Mouse (Mus musculus): Measurements from ENCODE around the gene Sh2d2a. TPM values are rescaled to one million over a fixed set of nuclear protein-coding genes. Genes with fewer than 3 reads are reported as not detected.

Gene Sh2d2a
- polyA plus RNA-seq, 1 experiment from 2014 or later, result not detected

DNA sequence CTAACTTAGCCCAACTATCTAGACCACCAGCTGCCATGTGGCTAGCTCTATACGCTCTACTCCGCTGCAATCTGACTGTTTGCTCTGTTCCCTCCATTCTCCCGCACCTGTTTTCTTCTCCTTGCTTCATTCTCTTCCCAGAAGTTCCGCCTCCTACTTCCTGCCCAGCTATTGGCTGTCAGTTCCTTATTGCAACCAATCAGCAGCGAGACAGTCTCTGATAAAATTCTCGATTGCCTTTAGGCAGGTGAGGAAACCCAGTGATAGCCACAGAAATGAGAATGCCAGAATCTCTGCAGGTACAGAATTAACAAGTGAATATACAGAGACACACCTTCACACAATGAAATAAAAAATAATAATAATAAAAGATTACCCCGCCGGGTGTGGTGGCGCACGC lies 17.5 kb upstream of the Sh2d2a start:
- Histone ChIP-seq H3K4me2 (no peak overlapping the region), H3K27ac (no peak overlapping the region), H3K4me1 (no peaks in the 10 kb centered on the region), H3K9me3 (no peaks in the 10 kb centered on the region), H3K27me3 (0 out of 2 replicates have a peak, but pooled peaks cover 4% of the 10 kb centered on the region), H3K4me3 (no peak overlapping the region), H3K36me3 (no peaks in the 10 kb centered on the region), H3K9ac (no peak overlapping the region)
- no peak for ATAC-seq (ENCODE audit: insufficient number of reproducible peaks, insufficient read depth, low FRiP score, low TSS enrichment, low read depth)
- 51% methylated on average over 10 of the region's 10 CpGs for WGBS

DNA sequence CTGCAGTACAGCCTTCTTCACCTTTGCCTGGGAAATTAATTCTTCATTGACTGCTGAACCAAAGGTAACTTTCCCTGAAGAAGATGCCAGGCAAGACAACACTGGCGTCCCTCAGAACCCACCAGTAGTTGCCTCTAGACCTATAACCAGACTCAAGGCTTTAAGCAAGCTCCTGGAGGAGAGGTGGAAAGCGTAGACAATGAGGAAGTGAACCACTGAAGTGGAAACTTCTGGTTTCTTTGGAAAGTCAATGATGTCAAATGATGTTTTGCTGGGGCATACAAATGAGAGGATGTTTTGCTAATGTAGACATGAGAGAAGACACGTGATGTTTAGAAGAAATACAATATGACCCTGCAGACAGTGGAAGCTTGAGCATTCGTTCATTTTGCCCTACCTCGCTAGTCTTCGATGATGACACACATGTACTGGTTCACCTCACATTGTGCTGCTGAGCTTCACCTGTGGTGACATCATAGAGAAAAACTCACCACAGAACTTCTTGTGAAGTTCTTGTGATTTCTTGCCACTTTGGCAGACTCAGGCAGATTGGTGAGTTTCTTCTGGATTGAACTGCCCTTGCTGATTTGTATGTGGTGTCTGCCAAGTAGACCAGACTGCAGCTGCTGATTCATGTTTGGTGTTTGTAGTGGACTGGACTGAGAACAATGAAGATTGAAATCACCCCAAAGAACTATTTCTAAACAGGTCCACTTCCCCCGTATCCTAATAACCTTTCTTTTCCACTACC lies 14.3 kb upstream of the Sh2d2a start:
- no peak overlapping the region for H3K4me3 ChIP-seq
- H3K36me3 ChIP-seq, result no peaks in the 10 kb centered on the region
- 0 out of 2 replicates have a peak, but pooled peaks cover 4% of the 10 kb centered on the region for H3K27me3 ChIP-seq
- H3K4me1 ChIP-seq, result no peaks in the 10 kb centered on the region
- H3K4me2 ChIP-seq, result no peak overlapping the region
- H3K9me3 ChIP-seq, result no peaks in the 10 kb centered on the region
- no peak for ATAC-seq (ENCODE audit: insufficient number of reproducible peaks, insufficient read depth, low FRiP score, low TSS enrichment, low read depth)
- H3K9ac ChIP-seq, result no peak overlapping the region
- 84% methylated on average over 7 of the region's 7 CpGs for WGBS
- no peak overlapping the region for H3K27ac ChIP-seq

DNA sequence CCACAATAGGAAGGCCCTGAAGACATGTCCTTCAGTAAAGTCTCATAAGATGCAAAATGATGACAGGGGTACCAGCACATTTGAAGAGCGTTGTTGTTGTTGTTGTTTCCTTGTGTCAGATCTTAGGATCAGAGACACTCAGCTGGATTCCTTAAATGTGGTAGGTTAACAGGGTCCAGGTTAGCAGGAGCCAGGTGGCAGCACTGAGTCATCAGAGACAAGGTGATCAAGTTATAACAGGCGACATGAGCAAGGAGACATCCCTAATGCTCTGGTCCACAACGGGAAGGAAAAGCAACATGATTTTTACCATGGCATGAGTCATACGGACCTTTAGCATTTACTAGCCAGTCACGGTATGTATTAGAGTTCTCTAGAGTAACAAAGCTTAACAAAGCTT lies 13.1 kb upstream of the Sh2d2a start:
- Histone ChIP-seq H3K36me3 (no peaks in the 10 kb centered on the region), H3K4me3 (no peak overlapping the region), H3K9me3 (no peaks in the 10 kb centered on the region), H3K27ac (no peak overlapping the region), H3K4me1 (no peaks in the 10 kb centered on the region), H3K27me3 (0 out of 2 replicates have a peak, but pooled peaks cover 4% of the 10 kb centered on the region), H3K4me2 (no peak overlapping the region), H3K9ac (no peak overlapping the region)
- ATAC-seq (ENCODE audit: insufficient number of reproducible peaks, insufficient read depth, low FRiP score, low TSS enrichment, low read depth), result no peak
- WGBS, result 63% methylated on average over 5 of the region's 5 CpGs

DNA sequence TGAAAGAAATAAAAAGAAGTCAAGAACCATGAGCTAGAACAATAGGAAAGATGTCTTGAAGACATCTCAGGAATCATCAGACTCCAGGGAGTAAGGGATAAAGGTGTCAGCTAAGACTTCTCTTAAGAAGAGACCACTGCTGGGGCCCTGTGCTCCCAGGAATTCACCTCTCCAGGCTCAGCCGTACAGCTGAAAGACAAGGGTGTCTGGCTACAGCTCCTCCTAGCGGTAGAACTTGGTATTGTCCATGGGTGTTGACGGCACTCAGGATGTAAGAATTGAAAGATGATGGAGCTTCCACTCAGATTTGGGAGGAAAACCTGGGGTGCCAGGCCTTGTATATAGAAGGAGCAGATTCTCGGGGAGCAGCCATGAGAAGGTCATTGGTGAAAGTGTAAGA lies 7.9 kb upstream of the Sh2d2a start:
- H3K4me1 ChIP-seq, result no peaks in the 10 kb centered on the region
- ATAC-seq (ENCODE audit: insufficient number of reproducible peaks, insufficient read depth, low FRiP score, low TSS enrichment, low read depth), result no peak
- H3K4me3 ChIP-seq, result no peak overlapping the region
- WGBS, result 3% methylated on average over 4 of the region's 4 CpGs
- no peaks in the 10 kb centered on the region for H3K36me3 ChIP-seq
- no peak overlapping the region for H3K4me2 ChIP-seq
- no peak overlapping the region for H3K27ac ChIP-seq
- H3K9ac ChIP-seq, result no peak overlapping the region
- no peaks in the 10 kb centered on the region for H3K9me3 ChIP-seq
- no peaks in the 10 kb centered on the region; the same call in 1 of the 2 replicates for H3K27me3 ChIP-seq

DNA sequence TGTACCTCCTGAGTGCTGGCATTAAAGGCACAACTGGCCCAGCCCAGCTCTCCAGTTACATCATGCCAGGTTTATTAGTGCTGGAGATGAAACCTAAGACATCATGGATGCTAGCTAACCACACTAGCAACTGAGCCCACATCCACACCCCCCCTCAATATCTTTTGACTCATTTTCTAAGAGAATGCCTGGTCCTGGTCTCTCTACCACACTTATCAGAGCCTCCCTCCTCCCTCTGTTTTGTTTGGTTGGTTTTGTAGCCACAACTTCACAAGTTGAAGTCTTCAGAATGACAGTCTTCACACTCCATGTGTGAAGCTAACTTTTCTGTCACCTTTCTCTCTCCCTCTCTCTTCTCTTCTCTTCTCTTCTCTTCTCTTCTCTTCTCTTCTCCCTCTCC lies 5.7 kb upstream of the Sh2d2a start:
- Histone ChIP-seq H3K36me3 (no peaks in the 10 kb centered on the region), H3K9me3 (no peaks in the 10 kb centered on the region), H3K4me1 (no peaks in the 10 kb centered on the region), H3K9ac (no peak overlapping the region), H3K27me3 (no peaks in the 10 kb centered on the region; the same call in 1 of the 2 replicates), H3K4me3 (no peak overlapping the region), H3K4me2 (no peak overlapping the region), H3K27ac (no peak overlapping the region)
- ATAC-seq (ENCODE audit: insufficient number of reproducible peaks, insufficient read depth, low FRiP score, low TSS enrichment, low read depth), result no peak

DNA sequence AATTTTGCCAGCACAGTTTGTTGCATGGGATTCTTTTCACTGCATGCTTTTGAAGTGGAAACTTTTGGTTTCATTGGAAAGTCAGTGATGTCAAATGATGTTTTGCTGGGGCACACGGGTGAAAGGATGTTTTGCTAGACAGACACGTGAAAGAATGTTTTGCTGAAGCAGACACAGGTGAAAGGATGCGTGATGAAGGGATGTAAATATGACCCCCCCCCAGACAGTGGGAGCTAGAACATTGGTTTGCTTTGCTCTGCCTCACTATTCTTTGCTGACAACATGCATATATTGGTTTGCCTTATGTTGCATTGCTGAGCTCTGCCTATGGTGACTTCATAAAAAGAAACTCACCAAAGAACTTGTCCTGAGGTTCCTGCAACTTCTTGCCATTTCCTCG lies 1.6 kb upstream of the Sh2d2a start:
- no peak overlapping the region for H3K9ac ChIP-seq
- H3K27me3 ChIP-seq, result no peaks in the 10 kb centered on the region
- no peak overlapping the region for H3K27ac ChIP-seq
- 83% methylated on average over 4 of the region's 4 CpGs for WGBS
- H3K36me3 ChIP-seq, result no peaks in the 10 kb centered on the region
- no peaks in the 10 kb centered on the region for H3K9me3 ChIP-seq
- ATAC-seq (ENCODE audit: insufficient number of reproducible peaks, insufficient read depth, low FRiP score, low TSS enrichment, low read depth), result no peak
- no peak overlapping the region for H3K4me3 ChIP-seq
- H3K4me1 ChIP-seq, result no peaks in the 10 kb centered on the region
- no peak overlapping the region for H3K4me2 ChIP-seq

DNA sequence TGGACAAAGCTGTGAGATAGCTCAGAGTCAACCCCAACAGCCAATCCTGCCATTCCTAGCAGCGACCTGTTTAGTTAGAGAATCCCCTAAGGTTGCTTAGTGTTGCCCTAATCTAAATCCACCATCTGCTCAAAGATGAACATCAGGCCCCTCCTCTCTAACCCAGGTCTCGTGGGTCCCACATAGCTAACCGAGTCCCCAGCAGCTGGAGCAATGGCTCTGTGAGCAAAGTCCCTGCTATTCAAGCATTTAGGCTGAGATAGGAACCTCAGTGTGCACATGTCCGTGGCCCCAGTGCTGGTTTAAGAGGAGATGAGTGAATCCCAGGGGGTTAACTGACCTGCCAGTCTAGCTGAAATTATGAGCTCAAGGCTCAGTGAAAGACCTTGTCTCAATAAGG lies 369 bp upstream of the Sh2d2a start:
- 67% methylated on average over 4 of the region's 4 CpGs for WGBS
- no peak overlapping the region for H3K27ac ChIP-seq

DNA sequence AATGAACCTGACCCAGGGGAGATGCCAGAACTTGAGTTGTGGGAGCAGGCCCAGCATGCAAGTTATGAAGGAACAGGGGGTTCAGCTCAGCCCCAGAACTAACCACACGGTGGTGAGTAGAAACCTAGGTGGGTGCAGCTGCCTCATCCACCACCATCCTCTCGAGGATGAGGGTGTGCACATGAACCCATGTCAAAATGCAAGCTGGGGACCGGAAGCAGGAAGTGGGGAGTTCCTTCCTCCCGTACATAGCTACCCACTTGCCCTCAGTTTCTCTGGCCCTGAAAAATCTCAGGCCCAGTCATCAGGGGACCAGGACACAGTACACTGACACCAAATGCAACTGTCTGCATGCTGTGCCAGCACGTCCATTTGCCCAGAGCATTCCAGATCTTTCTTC lies 1.1 kb downstream of the Sh2d2a start:
- no peaks in the 10 kb centered on the region for H3K27me3 ChIP-seq
- no peak overlapping the region for H3K4me2 ChIP-seq
- no peaks in the 10 kb centered on the region for H3K36me3 ChIP-seq
- no peak overlapping the region for H3K27ac ChIP-seq
- ATAC-seq (ENCODE audit: insufficient number of reproducible peaks, insufficient read depth, low FRiP score, low TSS enrichment, low read depth), result no peak
- no peak overlapping the region for H3K4me3 ChIP-seq
- 70% methylated on average over 5 of the region's 5 CpGs for WGBS
- H3K4me1 ChIP-seq, result no peaks in the 10 kb centered on the region
- H3K9me3 ChIP-seq, result no peaks in the 10 kb centered on the region
- H3K9ac ChIP-seq, result no peak overlapping the region

More for the DNA sequence above, 369 bp upstream of the Sh2d2a start:
- no peak for ATAC-seq (ENCODE audit: insufficient number of reproducible peaks, insufficient read depth, low FRiP score, low TSS enrichment, low read depth)
- Histone ChIP-seq H3K4me3 (no peak overlapping the region), H3K9ac (no peak overlapping the region), H3K27me3 (no peaks in the 10 kb centered on the region), H3K9me3 (no peaks in the 10 kb centered on the region), H3K4me1 (no peaks in the 10 kb centered on the region), H3K36me3 (no peaks in the 10 kb centered on the region), H3K4me2 (no peak overlapping the region)

DNA sequence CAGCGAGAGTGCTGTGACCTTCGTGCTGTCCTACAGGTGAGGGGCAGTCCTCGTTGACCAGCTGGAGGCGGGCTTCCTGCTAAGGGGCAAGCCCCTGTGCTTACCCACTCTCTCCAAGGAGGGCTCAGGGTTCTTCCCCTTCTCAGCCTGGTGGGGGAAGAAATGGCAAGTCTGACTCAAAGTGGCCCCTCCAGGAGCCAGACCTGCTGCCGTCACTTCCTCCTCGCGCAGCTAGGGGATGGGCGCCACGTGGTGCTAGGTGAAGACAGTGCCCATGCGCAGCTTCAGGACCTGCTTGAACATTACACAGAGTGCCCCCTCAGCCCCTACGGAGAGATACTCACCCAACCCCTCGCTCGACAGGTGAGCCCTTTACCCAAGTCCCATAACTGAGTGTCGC lies 2.6 kb downstream of the Sh2d2a start:
- no peaks in the 10 kb centered on the region for H3K9me3 ChIP-seq
- no peak overlapping the region for H3K4me2 ChIP-seq
- no peaks in the 10 kb centered on the region for H3K27me3 ChIP-seq
- H3K4me3 ChIP-seq, result no peak overlapping the region
- no peaks in the 10 kb centered on the region for H3K4me1 ChIP-seq
- H3K27ac ChIP-seq, result no peak overlapping the region
- 82% methylated on average over 14 of the region's 14 CpGs for WGBS
- H3K36me3 ChIP-seq, result no peaks in the 10 kb centered on the region
- no peak for ATAC-seq (ENCODE audit: insufficient number of reproducible peaks, insufficient read depth, low FRiP score, low TSS enrichment, low read depth)
- no peak overlapping the region for H3K9ac ChIP-seq

DNA sequence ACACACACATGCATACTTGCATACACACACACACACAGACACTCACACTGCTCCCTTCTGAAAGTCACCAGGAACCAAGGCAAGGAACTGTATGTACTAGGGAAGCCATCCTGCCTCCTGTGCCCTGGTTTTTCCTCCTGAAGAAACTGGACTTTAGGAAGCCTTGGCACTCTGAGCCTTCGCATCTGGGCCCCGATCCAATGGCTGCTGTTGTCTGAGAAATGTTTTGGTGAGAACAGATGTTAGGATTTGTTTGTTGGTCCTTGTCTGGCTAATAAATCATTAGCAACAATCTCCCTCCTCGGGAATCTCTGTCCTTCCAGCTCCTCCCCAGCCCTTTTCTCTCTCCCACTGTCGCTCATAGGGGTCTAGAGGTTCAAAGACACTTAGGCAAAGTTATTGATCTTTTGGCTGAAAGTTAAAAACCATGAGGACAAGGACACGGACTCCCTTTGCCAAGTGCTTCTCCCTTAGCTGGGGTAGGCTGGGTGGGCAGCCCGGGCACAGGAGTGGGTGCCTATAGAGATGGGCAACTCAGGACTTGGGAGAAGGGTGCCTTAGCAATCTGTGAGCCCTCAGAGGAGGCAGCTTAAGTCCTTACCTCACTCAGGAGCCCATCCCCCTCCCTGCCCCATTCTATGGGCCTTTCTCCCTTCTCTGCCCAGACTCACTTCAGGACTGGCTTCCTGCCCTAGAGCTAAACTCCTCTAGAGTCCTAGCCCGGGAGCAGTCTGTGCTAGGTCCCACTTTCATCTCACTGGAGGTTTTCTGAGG lies 8.4 kb downstream of the Sh2d2a start:
- H3K36me3 ChIP-seq, result peaks cover 41% of the 10 kb centered on the region
- H3K9ac ChIP-seq, result no peak overlapping the region
- H3K27ac ChIP-seq, result no peak overlapping the region; the same call in 1 of the 2 replicates
- no peaks in the 10 kb centered on the region for H3K9me3 ChIP-seq
- no peak overlapping the region for H3K4me2 ChIP-seq
- H3K27me3 ChIP-seq, result no peaks in the 10 kb centered on the region
- H3K4me1 ChIP-seq, result peaks cover 12% of the 10 kb centered on the region; the same call in 1 of the 2 replicates
- H3K4me3 ChIP-seq, result no peak overlapping the region
- 65% methylated on average over 7 of the region's 7 CpGs for WGBS
- ATAC-seq (ENCODE audit: insufficient number of reproducible peaks, insufficient read depth, low FRiP score, low TSS enrichment, low read depth), result no peak

DNA sequence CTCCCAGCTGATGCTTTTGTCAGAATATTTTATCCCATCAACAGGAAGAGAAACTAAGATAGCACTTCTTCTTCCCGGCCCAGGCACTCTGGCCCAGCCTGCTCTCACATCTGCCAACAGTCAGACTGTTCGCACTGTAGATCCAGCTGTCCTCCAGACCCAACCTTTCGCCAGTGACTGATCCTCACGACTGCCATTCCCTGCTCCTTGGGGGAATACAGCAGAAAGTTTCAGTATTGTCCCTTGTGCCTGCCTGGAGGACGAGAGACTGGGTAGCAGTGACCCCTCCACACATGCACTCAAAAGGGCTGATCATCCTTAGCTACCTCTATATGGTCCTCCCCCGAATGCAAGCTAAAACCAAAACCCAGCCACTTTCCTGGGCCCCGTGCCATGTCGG lies 9.4 kb downstream of the Sh2d2a start:
- no peak overlapping the region for H3K9ac ChIP-seq
- H3K27ac ChIP-seq, result no peak overlapping the region

DNA sequence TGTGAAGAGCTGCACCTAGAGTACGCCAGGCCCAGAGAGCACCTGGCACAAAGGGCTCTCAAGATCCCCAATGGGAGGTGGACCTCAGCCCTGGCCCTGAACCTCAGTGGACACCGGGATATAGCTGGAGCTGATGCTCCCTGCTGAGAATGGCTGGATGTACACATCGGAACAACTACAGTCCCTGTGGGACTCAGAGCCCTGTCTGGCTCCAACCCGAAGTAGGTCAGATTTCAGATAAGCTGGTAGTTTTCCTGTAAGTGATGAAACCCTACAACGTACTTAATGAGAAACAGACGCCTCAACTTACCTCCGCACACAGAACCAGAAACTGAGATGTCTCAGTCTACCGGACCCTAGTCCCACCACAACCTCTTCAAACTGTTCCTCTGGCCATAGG lies 11.1 kb downstream of the Sh2d2a start:
- H3K9ac ChIP-seq, result no peak overlapping the region
- no peak overlapping the region for H3K4me3 ChIP-seq
- no peak for ATAC-seq (ENCODE audit: insufficient number of reproducible peaks, insufficient read depth, low FRiP score, low TSS enrichment, low read depth)
- 47% methylated on average over 8 of the region's 8 CpGs for WGBS
- H3K4me2 ChIP-seq, result no peak overlapping the region
- no peaks in the 10 kb centered on the region for H3K9me3 ChIP-seq
- no peaks in the 10 kb centered on the region for H3K27me3 ChIP-seq
- no peak overlapping the region for H3K27ac ChIP-seq
- H3K36me3 ChIP-seq, result peaks cover 63% of the 10 kb centered on the region
- peaks cover 12% of the 10 kb centered on the region; the same call in 1 of the 2 replicates for H3K4me1 ChIP-seq

More for the DNA sequence above, 9.4 kb downstream of the Sh2d2a start:
- H3K36me3 ChIP-seq, result peaks cover 47% of the 10 kb centered on the region
- WGBS, result 82% methylated on average over 8 of the region's 8 CpGs
- H3K9me3 ChIP-seq, result no peaks in the 10 kb centered on the region
- H3K4me2 ChIP-seq, result no peak overlapping the region
- no peak overlapping the region for H3K4me3 ChIP-seq
- H3K4me1 ChIP-seq, result peaks cover 12% of the 10 kb centered on the region; the same call in 1 of the 2 replicates
- no peak for ATAC-seq (ENCODE audit: insufficient number of reproducible peaks, insufficient read depth, low FRiP score, low TSS enrichment, low read depth)
- no peaks in the 10 kb centered on the region for H3K27me3 ChIP-seq

Measured in embryonic facial prominence, embryonic 13.5 days (tissue).